Mouse (Mus musculus): ENCODE measurements around the gene Map3k6.
A peak's percentile ranks its signal among the peaks of the same experiment; 100 is the strongest.

Gene Map3k6

GRCm38 (mm10) chr4:133217641-133218040 is 23.0 kb upstream of the Map3k6 start:
- DNase-seq: peak; percentile 61

GRCm38 (mm10) chr4:133218745-133219144 is 21.9 kb upstream of the Map3k6 start:
- DNase-seq: no peak

GRCm38 (mm10) chr4:133220656-133221055 is 20.0 kb upstream of the Map3k6 start:
- DNase-seq: no peak

GRCm38 (mm10) chr4:133221701-133222100 is 18.9 kb upstream of the Map3k6 start:
- DNase-seq: no peak

GRCm38 (mm10) chr4:133223875-133224274 is 16.7 kb upstream of the Map3k6 start:
- no peak for DNase-seq

GRCm38 (mm10) chr4:133226073-133226472 is 14.5 kb upstream of the Map3k6 start:
- no peak for DNase-seq

GRCm38 (mm10) chr4:133227636-133228035 is 13.0 kb upstream of the Map3k6 start:
- DNase-seq: no peak

GRCm38 (mm10) chr4:133229582-133229981 is 11.0 kb upstream of the Map3k6 start:
- no peak for DNase-seq

GRCm38 (mm10) chr4:133233285-133233976 is 7.2 kb upstream of the Map3k6 start:
- DNase-seq: no peak

- DNase-seq: no peak
Observed at GRCm38 (mm10) chr4:133234771-133235170, 5.8 kb upstream of the Map3k6 start.

GRCm38 (mm10) chr4:133235415-133235814 is 5.2 kb upstream of the Map3k6 start:
- no peak for DNase-seq

- DNase-seq: no peak
Observed at GRCm38 (mm10) chr4:133237911-133238310, 2.7 kb upstream of the Map3k6 start.

GRCm38 (mm10) chr4:133240934-133241908 is 603 bp downstream of the Map3k6 start:
- peak; percentile 86 for DNase-seq

GRCm38 (mm10) chr4:133241910-133242309 is 1.3 kb downstream of the Map3k6 start:
- DNase-seq: no peak

GRCm38 (mm10) chr4:133242710-133243109 is 2.1 kb downstream of the Map3k6 start:
- no peak for DNase-seq

GRCm38 (mm10) chr4:133243538-133243937 is 2.9 kb downstream of the Map3k6 start:
- no peak for DNase-seq

- no peak for DNase-seq
Observed at GRCm38 (mm10) chr4:133244289-133244688, 3.7 kb downstream of the Map3k6 start.

GRCm38 (mm10) chr4:133247072-133247471 is 6.5 kb downstream of the Map3k6 start:
- DNase-seq: no peak

GRCm38 (mm10) chr4:133247806-133248449 is 7.3 kb downstream of the Map3k6 start:
- no peak for DNase-seq

GRCm38 (mm10) chr4:133250609-133251008 is 10.0 kb downstream of the Map3k6 start:
- DNase-seq: peak; percentile 89

- DNase-seq: peak; percentile 28
Observed at GRCm38 (mm10) chr4:133251214-133251613, 10.6 kb downstream of the Map3k6 start.

- no peak for DNase-seq
Observed at GRCm38 (mm10) chr4:133252089-133252488, 11.5 kb downstream of the Map3k6 start.

GRCm38 (mm10) chr4:133253412-133253811 is 12.8 kb downstream of the Map3k6 start:
- DNase-seq: no peak

Data from cerebellum, adult 8-10 months (tissue).